In the genomic region with DNA sequence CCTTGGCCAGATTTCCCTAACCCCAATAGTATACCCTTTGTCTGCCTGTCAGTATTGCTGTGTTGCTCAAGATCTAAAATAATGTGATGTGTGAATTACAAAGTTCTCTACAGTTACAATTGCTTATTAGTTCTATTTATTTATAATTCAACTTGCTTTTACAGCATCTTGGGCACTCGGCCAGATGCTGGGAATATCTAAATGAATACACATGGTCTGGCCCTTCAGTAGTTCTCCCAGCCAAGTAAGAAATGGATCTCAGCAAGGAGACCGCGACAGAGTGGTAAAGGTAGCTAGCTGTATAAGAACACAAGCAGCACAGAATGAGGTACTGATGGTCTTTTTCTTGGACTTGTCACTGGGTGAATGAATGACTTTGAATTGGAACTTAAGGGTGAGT, we compare ENCODE assay signal across 22 mouse cellular contexts.
"Had no signal": no experiment of that assay in that cellular context is flagged by ENCODE, and none has a peak within 500 bp of the region (broad histone marks: within the 10 kb centered on the region; RNA-seq: fewer than 3 reads in every experiment).

No protein-coding gene starts in this region.

- H3K36me3 ChIP-seq: lung, embryonic 15.5 days had no signal

- H3K4me2 ChIP-seq: lung, embryonic 15.5 days; midbrain, embryonic 12.5 days; neural tube, embryonic 13.5 days; neural tube, embryonic 15.5 days had no signal

- H3K27me3 ChIP-seq: lung, embryonic 15.5 days; megakaryocyte, embryonic 14.5 days; midbrain, embryonic 12.5 days; neural tube, embryonic 13.5 days; neural tube, embryonic 15.5 days had no signal

- DNase-seq: liver, postnatal 0 days; lung, postnatal 14 days; lung, postnatal 36 days; midbrain, embryonic 14.5 days; retina, postnatal 1 day; right cerebral cortex, adult 18-20 months; right cerebral cortex, postnatal 25 days; right cerebral cortex, postnatal 4 days; spleen, adult 18-20 months; thymus, adult 18-20 months; thymus, postnatal 14 days; thymus, postnatal 36 days had no signal

- H3K4me3 ChIP-seq: lung, embryonic 15.5 days; megakaryocyte, embryonic 14.5 days; midbrain, embryonic 10.5 days; midbrain, embryonic 12.5 days; myocyte; neural tube, embryonic 13.5 days; neural tube, embryonic 15.5 days had no signal

- H3K9me3 ChIP-seq: lung, embryonic 15.5 days; megakaryocyte, embryonic 14.5 days; midbrain, embryonic 10.5 days; midbrain, embryonic 12.5 days; neural tube, embryonic 13.5 days; neural tube, embryonic 15.5 days had no signal

- H3K27ac ChIP-seq: lung, embryonic 15.5 days; macrophage; midbrain, embryonic 10.5 days; midbrain, embryonic 12.5 days; neural tube, embryonic 13.5 days; neural tube, embryonic 15.5 days had no signal

- H3K4me1 ChIP-seq: lung, embryonic 15.5 days; megakaryocyte, embryonic 14.5 days; midbrain, embryonic 10.5 days; midbrain, embryonic 12.5 days had no signal

- H3K9ac ChIP-seq: liver, postnatal 0 days; lung, embryonic 15.5 days; midbrain, embryonic 12.5 days; neural tube, embryonic 13.5 days; neural tube, embryonic 15.5 days had no signal

- ATAC-seq: liver, postnatal 0 days; lung, postnatal 0 days; midbrain, embryonic 16.5 days had no signal
